Mouse (Mus musculus): ENCODE measurements around the gene Wasl. TPM values are rescaled to one million over a fixed set of nuclear protein-coding genes. Genes with fewer than 3 reads are reported as not detected.
A peak's percentile ranks its signal among the peaks of the same experiment; 100 is the strongest.

The Wasl gene
- polyA plus RNA-seq, 1 experiment from 2014 or later: 27.9 TPM

DNA sequence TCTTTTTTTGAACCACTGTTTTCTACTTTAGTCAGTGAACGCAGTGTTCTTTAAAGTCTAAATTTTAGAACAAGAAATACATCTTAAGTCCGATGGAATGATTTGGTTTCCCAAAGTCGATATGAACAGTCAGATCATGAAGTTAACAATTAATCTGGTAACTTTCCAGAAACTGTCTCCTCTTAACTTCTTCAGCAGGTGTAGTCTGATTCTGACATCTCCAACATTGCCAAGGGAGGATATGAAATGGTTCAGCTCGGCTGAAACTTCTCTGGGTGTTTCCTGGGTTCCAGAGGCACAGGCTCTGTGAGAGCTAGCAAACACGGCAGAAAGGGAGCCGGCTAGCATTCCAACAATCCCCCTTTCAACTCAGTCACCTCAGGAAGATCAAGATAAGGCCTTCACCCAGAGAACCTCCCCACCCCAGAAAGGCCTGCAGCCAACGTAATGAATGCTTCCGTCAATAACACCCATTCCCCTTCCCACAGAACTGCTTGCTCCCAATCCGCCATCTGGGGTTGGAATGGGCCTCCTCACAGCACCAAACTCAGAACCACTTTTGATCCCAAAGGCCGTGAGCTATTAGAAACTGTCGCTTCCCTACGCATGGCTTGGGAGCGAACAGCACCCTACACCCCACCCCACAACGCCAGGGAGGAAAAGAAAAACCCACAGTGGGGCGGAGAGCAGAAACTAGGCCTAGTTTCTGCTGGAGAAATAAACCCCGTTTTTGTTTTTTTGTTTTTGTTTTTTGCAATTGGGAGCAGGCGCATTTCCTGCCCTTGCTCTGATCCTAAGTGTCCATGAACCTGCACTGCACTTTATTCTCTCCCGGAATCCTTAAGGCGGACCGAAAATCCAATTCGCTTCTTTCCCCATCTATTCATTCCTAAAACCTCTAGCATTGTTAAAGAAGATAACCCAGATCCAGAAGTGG, 1.3 kb downstream of the Wasl start:
- Histone ChIP-seq H3K27ac (peak overlapping the region; percentile 95), H3K36me3 (no peaks in the 10 kb centered on the region), H3K4me1 (peaks cover 34% of the 10 kb centered on the region), H3K4me3 (peak overlapping the region; percentile 98), H3K4me2 (peak overlapping the region; percentile 88), H3K9me3 (replicated peaks) (no peaks in the 10 kb centered on the region), H3K9ac (peak overlapping the region; percentile 98), H3K27me3 (replicated peaks) (no peaks in the 10 kb centered on the region)
- WGBS (ENCODE audit: insufficient replicate concordance): 8% methylated on average over 21 of the region's 21 CpGs
- peak; percentile 31; the same call in 1 of the 2 replicates for ATAC-seq

DNA sequence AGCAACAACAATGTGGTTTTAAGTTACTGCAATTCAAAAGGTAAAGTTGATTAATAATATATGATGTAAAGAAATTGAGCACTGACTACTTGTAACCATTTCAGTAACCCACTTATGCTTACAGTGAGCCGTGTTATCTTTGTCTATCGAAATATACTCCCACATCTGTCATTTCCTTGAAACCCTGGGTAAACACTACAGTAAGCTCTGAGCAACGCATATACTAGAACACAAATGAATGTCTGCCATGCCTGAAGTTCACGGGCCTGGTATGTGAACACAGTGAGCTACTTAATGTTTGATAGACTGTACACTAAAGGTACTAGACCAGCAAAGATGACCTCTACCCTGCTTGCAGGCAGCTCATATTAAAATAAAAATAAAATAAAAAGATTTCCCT, 2.3 kb downstream of the Wasl start:
- Histone ChIP-seq H3K9ac (no peak overlapping the region), H3K4me1 (peaks cover 42% of the 10 kb centered on the region), H3K4me2 (peak overlapping the region; percentile 88), H3K4me3 (peak overlapping the region; percentile 31), H3K9me3 (replicated peaks) (no peaks in the 10 kb centered on the region), H3K27me3 (replicated peaks) (no peaks in the 10 kb centered on the region), H3K36me3 (no peaks in the 10 kb centered on the region), H3K27ac (peak overlapping the region; percentile 60; the same call in 1 of the 2 replicates)
- no peak for ATAC-seq
- 43% methylated on average over 4 of the region's 4 CpGs for WGBS (ENCODE audit: insufficient replicate concordance)

DNA sequence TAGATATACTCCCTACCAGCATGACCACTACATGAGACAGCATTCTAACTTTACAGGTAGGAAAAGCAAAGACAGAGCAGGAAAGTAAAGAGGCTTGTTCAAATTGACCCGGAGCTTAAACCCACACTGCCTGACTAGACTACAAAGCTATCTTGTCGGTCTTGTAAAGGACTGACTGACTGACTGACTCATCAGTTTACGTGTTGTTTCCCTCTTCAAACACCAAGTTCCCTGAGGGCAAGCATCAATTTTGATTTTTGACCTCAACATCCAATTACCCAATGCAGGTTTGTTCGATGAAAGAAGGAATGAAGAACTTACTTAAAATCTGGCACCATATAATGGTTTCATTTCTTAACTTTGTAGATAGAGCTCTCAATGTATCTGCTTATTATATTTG, 2.9 kb downstream of the Wasl start:
- no peaks in the 10 kb centered on the region for H3K27me3 ChIP-seq (replicated peaks)
- H3K27ac ChIP-seq: 0 out of 2 replicates have a peak overlapping the region, but pooled peaks have one; percentile 26
- H3K9me3 ChIP-seq (replicated peaks): no peaks in the 10 kb centered on the region
- H3K4me1 ChIP-seq: peaks cover 43% of the 10 kb centered on the region
- peak overlapping the region; percentile 88 for H3K4me2 ChIP-seq
- 61% methylated on average over 4 of the region's 4 CpGs for WGBS (ENCODE audit: insufficient replicate concordance)
- no peak for ATAC-seq
- H3K4me3 ChIP-seq: 0 out of 2 replicates have a peak overlapping the region, but pooled peaks have one; percentile 0
- H3K9ac ChIP-seq: no peak overlapping the region
- no peaks in the 10 kb centered on the region for H3K36me3 ChIP-seq

DNA sequence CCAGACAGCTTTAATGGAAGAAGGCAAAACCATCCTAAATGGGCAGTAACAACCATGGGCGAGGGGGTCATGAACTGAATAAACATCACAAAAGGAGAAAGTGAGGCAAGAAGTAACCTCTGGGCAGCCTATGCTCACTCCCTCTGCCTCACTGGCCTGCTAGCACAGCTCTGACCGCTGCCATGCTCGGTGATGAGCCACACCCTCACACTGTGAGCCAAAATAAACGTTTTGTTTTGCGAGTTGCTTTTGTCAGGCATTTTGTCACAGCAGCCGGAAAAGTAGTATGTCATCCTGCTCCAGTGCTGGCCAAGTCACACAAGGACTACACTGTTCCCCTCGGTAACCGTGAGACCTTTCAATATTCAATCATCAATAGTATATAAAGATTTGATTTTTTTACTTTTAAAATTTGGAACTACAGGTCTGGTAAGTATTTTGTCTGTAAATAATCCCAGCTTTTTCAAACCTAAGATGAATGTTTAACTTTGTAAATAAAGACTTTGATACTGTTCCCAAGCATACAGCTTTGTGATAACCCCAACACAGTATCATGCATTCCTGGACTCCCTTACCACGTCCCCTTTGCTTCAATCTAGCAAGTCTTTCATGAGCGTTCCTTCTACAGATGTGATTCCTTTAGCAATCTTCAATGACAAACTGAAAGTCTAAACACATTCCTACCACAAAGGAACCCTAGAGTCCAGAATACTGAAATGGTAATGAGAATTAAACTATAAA, 7.0 kb downstream of the Wasl start:
- Histone ChIP-seq H3K27ac (no peak overlapping the region), H3K36me3 (0 out of 2 replicates have a peak, but pooled peaks cover 4% of the 10 kb centered on the region), H3K27me3 (replicated peaks) (no peaks in the 10 kb centered on the region), H3K9ac (no peak overlapping the region), H3K4me2 (no peak overlapping the region), H3K4me3 (no peak overlapping the region), H3K9me3 (replicated peaks) (no peaks in the 10 kb centered on the region), H3K4me1 (peaks cover 39% of the 10 kb centered on the region)
- 70% methylated on average over 10 of the region's 10 CpGs for WGBS (ENCODE audit: insufficient replicate concordance)
- ATAC-seq: peak; percentile 22; the same call in 1 of the 2 replicates

DNA sequence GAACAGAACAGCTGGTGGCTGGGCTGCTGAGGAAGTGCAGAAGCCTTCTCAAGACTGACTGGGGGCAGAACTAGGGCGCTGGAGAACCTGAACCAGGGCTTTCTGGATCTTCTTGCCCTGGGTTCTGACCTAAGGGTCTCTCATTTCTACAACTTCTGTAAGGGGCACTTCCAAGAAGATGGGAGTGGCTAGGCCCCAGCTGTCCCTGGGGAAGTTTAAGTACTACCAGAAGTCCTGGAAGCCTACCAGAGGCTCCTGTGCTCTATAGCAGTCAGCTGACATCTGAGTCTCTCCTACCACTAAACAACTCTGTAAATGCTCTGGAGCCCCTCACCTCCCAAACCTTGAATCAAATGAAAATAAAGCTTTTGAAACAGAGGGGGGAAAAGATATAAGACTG, 8.7 kb downstream of the Wasl start:
- Histone ChIP-seq H3K27me3 (replicated peaks) (no peaks in the 10 kb centered on the region), H3K9ac (no peak overlapping the region), H3K27ac (no peak overlapping the region), H3K36me3 (0 out of 2 replicates have a peak, but pooled peaks cover 4% of the 10 kb centered on the region), H3K9me3 (replicated peaks) (no peaks in the 10 kb centered on the region), H3K4me3 (no peak overlapping the region), H3K4me1 (peaks cover 28% of the 10 kb centered on the region), H3K4me2 (no peak overlapping the region)
- 61% methylated on average over 1 of the region's 1 CpGs for WGBS (ENCODE audit: insufficient replicate concordance)
- ATAC-seq: no peak

DNA sequence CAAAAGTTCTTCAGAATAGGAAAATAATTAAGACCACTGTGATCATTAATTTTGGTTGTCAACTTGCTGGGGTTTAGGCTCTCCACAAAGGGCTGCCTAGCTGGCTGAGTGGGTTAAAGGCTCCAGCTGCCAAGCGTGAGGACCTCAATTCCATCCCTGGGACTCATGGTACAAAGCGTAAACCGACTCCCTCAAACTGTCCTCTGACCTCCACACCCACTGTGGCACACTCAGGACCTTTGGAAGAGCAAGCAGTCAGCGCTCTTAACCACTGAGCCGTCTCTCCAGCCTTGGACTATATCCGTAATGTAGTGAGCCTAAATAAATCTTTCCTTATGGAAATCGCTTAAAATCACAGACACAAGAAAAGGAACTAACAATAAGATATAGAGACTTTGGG, 13.3 kb downstream of the Wasl start:
- Histone ChIP-seq H3K27me3 (replicated peaks) (no peaks in the 10 kb centered on the region), H3K36me3 (0 out of 2 replicates have a peak, but pooled peaks cover 4% of the 10 kb centered on the region), H3K9ac (no peak overlapping the region), H3K4me3 (no peak overlapping the region), H3K4me2 (no peak overlapping the region), H3K9me3 (replicated peaks) (no peaks in the 10 kb centered on the region), H3K4me1 (peaks cover 42% of the 10 kb centered on the region), H3K27ac (no peak overlapping the region)
- ATAC-seq: no peak
- 77% methylated on average over 7 of the region's 7 CpGs for WGBS (ENCODE audit: insufficient replicate concordance)

DNA sequence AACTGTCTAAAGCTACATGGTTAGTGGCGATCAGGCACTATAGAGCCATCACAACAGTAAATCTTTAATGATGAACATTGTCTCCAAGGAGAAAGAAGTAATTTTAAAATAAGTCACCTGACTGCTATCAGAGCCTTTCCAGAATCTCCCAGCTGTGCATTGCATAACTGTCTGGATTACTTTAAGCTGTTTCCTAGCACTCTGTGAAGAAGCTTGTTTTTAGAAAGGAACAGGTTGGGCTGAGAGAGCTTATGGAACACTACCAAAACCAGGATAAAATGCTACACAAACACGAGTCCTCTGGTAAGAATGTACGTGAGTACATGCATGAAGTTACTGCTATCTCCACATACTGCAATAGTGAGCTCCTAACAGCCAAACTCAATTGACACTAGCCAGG, 14.1 kb downstream of the Wasl start:
- whole genome bisulfite sequencing (ENCODE audit: insufficient replicate concordance): 82% methylated on average over 3 of the region's 3 CpGs
- Histone ChIP-seq H3K4me2 (no peak overlapping the region), H3K36me3 (0 out of 2 replicates have a peak, but pooled peaks cover under 1% of the 10 kb centered on the region), H3K27ac (no peak overlapping the region), H3K4me3 (no peak overlapping the region), H3K27me3 (replicated peaks) (no peaks in the 10 kb centered on the region), H3K9ac (no peak overlapping the region), H3K4me1 (peaks cover 36% of the 10 kb centered on the region), H3K9me3 (replicated peaks) (no peaks in the 10 kb centered on the region)
- no peak for ATAC-seq

DNA sequence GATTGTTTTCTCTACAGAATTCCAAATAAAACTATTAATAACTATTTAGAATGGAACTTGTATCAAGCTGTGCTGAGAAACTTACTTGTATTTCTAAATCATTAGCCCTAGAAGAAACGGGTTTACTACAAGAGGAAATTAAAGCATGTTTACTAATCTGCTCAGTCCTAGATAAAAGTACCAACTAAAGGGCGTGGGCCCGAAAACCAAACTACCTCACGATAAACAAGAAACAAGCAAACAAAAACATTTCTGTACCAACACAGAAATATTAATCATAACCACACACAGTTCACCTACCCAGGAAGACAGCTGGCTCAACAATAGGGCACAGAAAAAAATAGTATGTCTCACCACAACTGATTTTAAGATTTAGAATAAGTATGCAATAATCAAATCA, 16.4 kb downstream of the Wasl start:
- Histone ChIP-seq H3K27me3 (replicated peaks) (no peaks in the 10 kb centered on the region), H3K4me2 (no peak overlapping the region), H3K9me3 (replicated peaks) (no peaks in the 10 kb centered on the region), H3K9ac (no peak overlapping the region), H3K36me3 (0 out of 2 replicates have a peak, but pooled peaks cover 4% of the 10 kb centered on the region), H3K27ac (no peak overlapping the region), H3K4me1 (peaks cover 39% of the 10 kb centered on the region), H3K4me3 (no peak overlapping the region)
- ATAC-seq: peak; percentile 59; the same call in 1 of the 2 replicates
- WGBS (ENCODE audit: insufficient replicate concordance): 61% methylated on average over 4 of the region's 4 CpGs

DNA sequence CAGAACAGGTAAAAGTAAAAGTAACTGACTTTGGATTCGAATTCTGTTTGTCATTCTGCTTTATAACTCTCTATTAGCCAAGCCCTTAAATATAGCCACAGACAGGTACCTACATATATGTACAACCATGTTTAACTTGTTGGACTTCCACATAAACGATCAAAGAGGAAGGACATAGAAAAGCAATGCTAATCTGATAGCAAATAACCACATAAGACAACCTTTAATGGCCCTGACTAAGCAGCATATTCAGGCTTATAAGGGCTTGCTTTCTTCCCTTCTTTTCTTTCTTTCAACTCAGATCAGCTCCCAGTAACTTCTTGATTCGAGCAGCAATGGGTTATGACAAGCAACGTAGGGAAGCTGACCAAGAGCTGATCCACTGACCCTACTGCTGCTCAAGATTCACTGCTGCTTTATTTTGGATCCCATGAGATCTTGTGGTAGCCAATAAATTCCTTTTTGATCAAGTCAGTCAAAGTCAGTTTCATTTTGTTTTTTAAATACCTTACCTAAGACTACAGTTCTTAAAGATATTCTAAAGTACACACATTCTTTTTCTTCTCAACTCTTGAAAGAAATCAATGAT, 17.6 kb downstream of the Wasl start:
- no peak overlapping the region for H3K4me2 ChIP-seq
- H3K9me3 ChIP-seq (replicated peaks): no peaks in the 10 kb centered on the region
- ATAC-seq: no peak
- no peaks in the 10 kb centered on the region for H3K27me3 ChIP-seq (replicated peaks)
- H3K9ac ChIP-seq: no peak overlapping the region
- H3K4me1 ChIP-seq: peaks cover 44% of the 10 kb centered on the region
- 0 out of 2 replicates have a peak, but pooled peaks cover 4% of the 10 kb centered on the region for H3K36me3 ChIP-seq
- WGBS (ENCODE audit: insufficient replicate concordance): 64% methylated on average over 4 of the region's 4 CpGs
- no peak overlapping the region for H3K4me3 ChIP-seq
- no peak overlapping the region for H3K27ac ChIP-seq

DNA sequence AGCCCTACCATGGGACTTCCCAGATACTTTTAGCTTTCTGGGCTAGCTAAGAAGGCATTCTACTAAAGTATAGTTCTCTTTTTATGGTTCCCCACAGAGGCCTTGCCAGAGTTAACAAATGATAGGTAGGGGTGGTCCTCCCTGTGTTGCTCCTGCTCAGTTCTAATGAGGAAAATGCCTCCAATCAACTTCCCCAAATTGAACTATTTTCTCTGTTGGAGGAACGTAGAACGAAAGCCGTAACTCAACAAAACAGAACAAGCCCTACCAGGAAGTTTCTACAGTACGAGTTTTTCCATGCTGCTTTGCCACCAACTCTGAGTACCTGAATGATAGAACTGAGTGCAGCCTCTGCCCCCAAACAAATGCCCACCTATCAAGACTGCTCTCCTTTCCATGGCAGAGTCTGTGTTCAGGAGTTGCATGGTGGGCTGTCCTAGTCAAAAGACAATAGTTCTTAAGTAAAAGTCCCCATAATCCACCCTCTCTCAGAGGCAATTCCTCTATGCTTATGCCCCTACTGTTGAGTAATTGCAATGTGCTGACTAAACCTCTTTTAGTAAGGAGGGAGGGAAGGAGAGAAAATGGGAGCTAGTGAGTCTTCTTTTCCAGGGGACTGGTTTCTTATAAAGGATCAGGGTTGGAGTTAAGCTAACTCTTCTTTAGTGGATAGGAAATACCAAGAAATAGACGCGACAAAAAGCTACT, 19.3 kb downstream of the Wasl start:
- H3K9ac ChIP-seq: no peak overlapping the region
- no peak for ATAC-seq
- WGBS (ENCODE audit: insufficient replicate concordance): 79% methylated on average over 6 of the region's 6 CpGs

DNA sequence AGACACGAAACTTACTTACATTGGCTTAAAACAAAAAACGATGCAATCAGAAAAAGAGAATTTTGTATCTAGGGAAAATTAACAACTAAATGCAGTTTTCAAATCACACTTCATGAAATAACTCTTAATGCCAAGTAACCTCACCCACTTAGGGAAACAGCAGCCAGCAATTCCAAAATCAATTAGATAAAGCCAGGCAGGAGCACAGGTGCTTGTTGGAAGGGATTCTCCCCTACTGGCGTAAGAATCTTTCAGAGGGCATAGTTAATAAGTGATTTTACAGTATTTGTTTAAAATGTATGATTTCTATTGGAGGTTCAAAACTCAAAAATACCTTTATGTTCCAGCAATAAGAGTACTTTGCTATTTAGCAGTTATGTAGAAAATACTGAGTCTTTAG, 21.8 kb downstream of the Wasl start:
- Histone ChIP-seq H3K9ac (no peak overlapping the region), H3K4me3 (no peak overlapping the region), H3K36me3 (0 out of 2 replicates have a peak, but pooled peaks cover 4% of the 10 kb centered on the region), H3K4me2 (no peak overlapping the region), H3K27me3 (replicated peaks) (no peaks in the 10 kb centered on the region), H3K4me1 (peaks cover 21% of the 10 kb centered on the region), H3K27ac (no peak overlapping the region), H3K9me3 (replicated peaks) (no peaks in the 10 kb centered on the region)
- ATAC-seq: no peak
- 87% methylated on average over 3 of the region's 3 CpGs for WGBS (ENCODE audit: insufficient replicate concordance)

More for the DNA sequence above, 19.3 kb downstream of the Wasl start:
- peaks cover 39% of the 10 kb centered on the region for H3K4me1 ChIP-seq
- no peaks in the 10 kb centered on the region for H3K9me3 ChIP-seq (replicated peaks)
- no peaks in the 10 kb centered on the region for H3K27me3 ChIP-seq (replicated peaks)
- H3K4me3 ChIP-seq: no peak overlapping the region
- H3K36me3 ChIP-seq: 0 out of 2 replicates have a peak, but pooled peaks cover 4% of the 10 kb centered on the region
- H3K27ac ChIP-seq: no peak overlapping the region
- no peak overlapping the region for H3K4me2 ChIP-seq

Data from liver, embryonic 12.5 days (tissue).